Mouse (Mus musculus) telencephalon, adult 2 months (tissue): ENCODE measurements around the gene Ptpn5.

Source experiments
- DNase-seq: peaks from one replicate; pipeline ENCODE4 v3.0.0-alpha.2; 2011; ENCODE audit warnings: low read depth, low spot score

Gene Ptpn5

DNA sequence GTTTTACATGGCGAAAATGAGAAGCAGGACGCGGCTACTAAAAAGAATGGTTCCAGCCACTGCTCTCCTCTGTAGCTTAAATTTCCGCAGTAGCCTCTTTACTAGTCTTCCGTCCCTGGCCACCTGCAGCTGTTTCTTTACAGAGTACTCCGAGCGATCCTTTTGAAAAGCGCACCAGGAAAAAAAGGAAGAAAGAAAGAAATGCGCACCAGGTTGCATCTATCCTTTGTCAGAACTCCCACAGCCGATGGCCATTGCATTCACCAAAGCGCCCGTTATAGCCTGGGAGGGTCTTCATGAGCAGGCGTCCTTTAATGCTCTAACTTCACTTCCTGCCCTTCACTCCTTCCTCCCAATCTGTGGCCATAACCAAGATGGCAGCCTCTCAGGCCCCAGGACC is at the start of gene Ptpn5:
TSS of gene Ptpn5 (minus strand) at position 354 of the 400 bp plus-strand sequence.
- DNase-seq = no peak

DNA sequence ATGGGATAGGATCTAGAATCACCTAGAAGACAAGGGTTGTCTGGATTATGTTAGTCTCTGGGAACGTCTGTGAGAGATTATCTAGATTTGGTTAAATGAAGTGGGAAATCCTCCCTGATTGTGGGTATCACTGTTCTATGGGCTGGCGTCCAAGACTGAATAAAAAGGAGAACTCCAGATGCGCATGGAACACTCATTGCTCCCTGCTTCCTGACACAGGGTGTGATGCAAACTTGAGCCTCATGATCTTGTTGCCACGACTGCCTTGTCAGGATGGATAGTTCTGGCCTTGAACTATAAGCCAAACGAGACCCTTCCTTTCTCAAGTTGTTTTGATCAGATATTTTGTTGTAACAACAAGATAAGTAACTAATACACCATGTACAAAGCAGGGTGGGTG is 37.3 kb upstream of the Ptpn5 start:
- DNase-seq = no peak

DNA sequence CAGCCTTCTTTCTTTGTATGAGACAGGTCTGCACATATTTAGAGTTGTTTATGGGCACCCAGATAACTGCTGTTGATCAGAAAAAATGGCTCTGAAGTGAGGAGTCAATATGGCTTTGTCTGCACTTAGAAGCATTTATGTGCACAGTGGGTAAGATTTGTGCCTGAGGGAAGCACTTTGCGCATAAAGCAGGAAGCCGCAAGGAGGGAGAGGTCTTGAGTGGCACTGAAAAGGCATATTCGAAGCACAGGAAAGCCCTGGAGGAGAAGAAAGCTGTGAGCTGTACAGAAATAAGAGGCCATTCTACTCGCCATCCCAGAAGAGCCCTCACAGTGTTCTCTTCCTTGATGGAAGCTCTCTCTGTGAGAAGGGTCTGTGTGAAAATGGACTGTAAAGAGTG is 31.5 kb upstream of the Ptpn5 start:
- no peak for DNase-seq

DNA sequence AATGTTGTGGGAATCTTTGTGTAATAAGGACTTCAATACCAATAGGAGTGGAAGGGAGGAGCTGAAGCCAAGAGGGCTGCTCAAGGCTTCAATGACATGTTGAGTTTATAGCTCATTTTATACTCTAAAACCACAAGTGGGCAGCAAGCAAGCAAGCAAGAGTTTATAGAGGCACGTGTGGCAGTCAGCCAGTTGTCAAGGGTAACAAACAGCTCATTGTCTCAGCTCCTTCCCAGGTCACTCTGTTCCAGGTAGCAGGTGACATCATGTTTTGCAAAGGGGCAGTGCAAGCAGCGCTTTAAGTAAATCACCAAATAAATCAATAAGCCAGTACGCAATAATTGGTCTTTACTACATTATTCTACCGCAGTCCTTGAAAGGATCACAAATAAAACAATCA is 29.7 kb upstream of the Ptpn5 start:
- DNase-seq = no peak

DNA sequence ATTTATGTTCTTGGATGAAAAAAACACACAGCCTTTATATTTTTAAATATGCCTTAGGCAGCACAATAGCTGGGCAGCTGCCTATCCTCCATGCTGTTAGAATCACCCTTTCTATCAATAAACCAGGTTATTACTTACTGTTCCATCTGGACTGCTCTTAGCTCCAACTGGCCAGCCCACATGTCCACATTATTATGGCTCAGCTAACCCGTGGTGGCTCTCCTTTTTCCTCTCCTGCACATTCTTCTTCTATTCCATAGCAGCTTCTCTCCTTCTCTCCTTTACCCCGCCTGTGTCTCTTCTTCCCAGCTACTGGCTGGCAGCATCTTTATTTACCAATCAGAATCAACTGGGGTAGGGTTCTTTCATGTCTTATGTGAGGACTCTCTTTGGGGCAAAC is 25.0 kb upstream of the Ptpn5 start:
- no peak for DNase-seq

DNA sequence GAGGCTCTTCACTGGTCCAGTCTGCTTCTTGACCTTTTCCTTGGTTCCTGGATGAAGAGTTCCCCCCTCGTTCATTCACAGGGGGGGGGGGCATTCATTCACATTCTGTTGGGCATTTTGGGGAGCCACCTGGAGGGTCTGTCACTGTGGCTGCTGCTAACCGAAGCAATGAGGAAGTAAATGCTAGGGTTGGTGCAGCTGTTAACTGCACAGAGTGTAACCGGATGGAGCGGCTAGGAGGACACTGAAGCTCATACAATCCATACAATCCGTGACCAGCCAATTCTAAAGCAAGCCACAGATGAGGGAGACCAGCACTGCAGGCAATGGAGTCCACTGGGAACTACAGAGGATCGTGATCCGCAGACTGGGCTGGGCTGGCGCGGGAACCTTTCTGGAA is 24.3 kb upstream of the Ptpn5 start:
- no peak for DNase-seq

DNA sequence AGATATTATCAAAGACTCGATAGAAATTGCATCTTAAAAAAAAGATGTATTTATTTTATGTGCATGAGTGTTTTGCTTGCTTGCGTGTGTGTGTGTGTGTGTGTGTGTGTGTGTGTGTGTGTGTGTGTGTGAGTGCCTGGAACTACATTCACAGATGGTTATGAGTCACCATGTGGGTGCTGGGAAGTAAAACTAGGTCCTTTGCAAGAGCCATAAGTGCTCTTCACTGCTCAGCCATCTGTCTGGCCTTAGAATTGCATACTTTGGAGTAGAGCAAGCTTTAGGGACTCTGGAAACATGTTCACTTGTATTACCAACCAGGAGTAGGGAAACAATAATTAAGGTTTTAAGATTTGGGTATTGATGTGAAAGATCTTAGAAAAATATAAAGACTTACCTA is 22.4 kb upstream of the Ptpn5 start:
- peak; percentile 66 for DNase-seq

DNA sequence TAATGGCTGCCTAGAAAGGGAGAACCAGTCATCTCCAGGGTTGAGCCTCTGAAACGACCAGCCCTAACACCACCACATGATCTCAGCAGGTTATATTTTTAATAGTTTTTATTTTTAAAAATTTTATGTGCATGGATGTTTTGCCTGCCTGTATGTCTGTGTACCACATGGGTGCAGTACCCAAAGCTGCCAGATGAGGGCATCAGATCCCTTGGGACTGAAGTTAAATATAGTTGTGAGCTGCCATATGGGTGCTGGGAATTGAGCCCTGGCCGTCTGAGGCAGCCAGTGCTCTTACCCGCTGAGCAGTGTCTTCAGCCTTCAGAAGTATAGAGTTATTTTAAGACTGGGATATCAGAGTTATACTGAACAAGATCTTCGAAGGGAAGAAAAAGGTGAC is 21.9 kb upstream of the Ptpn5 start:
- DNase-seq = no peak

DNA sequence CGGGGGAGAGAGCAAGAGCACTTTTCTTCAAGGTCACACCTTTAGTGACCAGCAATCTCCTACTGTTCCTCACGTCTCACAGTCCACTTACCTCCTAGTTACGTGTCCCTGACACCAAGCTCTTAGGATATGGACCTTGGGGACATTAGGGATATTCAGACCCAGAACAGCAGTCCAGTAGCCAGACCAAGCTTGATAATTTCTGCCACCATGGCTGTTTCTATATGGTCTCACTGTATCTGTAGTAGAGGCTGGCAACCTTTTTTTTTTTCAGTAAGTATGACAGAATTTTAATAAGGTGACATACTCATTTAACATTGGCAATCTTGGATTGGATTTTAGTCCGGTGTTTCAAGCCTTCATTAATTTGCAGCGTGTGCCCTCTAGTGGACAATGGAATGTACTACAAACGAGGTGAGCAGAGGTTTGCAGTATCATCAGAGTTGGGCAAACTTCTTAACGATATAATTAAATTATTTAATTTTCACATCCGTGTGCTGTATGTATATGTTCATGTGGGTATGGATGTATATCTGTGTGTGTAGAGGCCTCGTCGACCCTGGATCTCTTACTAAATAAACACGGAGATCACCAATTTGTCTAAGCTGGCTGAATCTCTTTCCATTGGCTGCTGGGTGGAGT is 17.1 kb upstream of the Ptpn5 start:
- DNase-seq = no peak

DNA sequence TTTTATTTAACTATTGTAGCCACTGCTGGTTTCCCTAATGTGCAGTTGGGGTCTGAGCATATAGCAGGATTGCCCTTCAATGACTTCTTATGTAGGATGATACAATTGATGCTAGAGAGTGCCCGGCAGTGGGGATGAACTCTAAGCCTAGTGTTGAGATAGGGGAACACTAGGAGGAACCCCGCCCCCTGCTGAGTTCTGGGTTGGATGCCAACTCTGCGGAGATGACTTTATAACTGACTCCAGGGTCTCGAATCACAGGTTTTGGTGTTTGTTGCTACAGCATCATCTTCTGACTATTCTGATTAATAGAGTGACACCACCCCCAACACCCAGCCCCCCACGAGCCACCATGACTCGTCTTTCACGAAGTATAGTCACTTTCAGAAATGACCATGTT is 14.8 kb upstream of the Ptpn5 start:
- no peak for DNase-seq

DNA sequence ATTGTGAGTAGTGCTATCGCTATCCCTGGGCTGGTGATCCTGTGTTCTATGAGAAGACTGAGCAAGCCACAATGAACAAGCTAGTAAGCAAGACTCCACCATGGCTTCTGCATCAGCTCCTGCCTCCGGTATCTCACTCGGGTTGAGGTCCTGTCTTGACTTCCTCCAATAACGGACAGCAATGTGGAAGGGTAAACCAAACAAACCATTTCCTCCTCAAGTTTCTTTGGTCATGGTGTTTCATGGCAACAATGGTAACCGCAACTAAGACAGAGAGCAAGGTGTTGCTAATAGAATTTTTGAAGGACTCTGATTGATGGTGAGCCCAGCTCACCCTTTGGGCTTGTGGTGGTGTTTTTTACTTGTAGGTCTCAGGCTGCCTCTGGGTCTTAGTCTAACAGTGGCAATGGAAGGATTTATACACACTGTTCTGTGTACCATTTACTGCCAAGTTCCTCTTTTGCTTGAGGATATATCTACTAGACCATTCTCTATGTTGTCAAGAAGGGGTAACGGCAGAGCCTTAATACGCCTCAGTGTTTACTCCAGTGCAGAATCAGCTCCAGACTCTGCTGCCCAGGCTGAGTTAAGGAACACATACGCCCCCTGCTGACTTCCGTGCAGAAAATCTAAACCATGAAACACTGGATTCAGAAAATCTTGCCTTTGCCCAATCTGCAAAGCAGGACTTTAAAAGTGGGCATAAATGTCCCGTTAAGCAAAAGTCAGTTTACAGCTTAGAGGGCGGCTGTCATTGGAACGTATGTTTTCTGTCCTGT is 12.7 kb upstream of the Ptpn5 start:
- DNase-seq = no peak

DNA sequence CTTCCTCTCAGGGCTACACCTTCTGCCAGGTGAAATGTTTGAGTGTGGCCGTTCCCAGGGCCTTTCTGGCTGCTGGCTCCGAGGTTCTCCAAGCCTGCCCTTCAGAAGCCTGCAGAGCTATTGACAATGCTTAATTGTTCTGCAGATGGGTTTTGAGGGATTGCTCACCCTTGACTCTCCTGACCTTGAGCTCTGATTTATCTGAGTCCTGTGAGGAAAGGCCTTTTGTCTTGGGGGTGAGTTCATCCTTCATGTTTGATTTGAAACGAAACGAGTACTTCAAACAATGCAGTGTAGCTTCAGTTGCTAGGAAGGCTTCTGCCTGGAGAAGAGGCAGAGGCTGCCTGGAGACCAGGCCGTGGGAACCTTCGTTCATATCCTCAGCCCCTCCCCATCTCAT is 10.8 kb upstream of the Ptpn5 start:
- no peak for DNase-seq

DNA sequence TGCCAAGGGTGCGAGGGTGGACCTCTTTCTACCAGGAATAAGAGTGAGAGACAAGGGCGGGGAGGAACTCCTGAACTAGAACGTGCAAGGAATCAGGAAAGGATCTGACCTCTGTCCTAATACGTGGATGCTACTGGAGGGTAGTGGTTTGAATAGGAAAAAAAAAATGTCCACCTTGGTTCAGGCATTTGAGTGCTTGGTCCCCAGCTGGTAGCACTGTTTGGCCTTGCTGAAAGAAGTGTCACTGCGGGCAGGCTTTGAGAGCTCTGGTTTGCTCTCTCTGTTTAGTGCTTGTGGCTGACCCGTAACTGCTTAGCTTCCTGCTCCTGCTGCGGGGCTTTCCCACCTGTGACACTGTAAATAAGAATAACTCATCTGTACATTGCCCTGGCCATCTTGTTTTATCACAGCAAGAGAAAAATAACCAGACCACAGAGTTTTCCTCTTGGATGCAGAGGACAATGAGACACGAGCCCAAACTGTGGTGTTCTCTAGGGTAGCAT is 6.4 kb upstream of the Ptpn5 start:
- DNase-seq = no peak

DNA sequence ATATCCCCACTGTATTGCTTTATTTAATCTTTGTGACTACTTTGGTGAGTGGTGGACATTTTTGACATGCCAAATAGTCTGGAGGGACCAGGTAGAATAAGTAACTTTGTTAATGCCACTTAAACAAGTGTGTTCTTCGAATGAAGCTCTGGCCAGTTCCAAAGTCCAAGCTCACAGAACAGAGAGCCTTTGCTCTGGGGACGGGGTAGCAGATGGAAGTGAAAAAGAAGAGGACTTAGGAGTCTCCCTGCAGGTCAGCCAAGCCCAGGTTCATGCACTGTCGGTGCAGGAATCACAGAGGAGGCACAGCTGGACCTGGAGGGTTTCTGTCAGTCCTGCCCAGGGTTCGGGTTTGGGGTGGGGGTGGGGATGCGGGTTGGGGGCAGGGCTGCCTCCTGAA is 1.1 kb upstream of the Ptpn5 start:
- no peak for DNase-seq

DNA sequence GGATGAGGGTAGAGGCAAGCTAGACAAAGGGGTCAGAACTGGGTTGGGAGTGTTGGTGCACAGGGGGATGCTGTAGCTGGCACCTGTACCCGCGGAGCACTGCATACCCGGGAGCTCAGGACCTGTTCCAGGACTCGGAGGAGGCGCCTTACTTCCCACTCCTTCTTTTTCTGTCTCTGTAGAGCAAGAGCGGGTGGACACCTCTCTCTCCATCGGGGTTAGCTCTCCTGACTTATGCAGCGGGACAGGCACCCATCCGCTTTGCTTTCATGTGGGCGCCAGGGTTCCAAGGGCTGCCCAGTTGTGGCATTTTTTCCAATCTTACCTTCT is 588 bp downstream of the Ptpn5 start:
- DNase-seq = no peak

DNA sequence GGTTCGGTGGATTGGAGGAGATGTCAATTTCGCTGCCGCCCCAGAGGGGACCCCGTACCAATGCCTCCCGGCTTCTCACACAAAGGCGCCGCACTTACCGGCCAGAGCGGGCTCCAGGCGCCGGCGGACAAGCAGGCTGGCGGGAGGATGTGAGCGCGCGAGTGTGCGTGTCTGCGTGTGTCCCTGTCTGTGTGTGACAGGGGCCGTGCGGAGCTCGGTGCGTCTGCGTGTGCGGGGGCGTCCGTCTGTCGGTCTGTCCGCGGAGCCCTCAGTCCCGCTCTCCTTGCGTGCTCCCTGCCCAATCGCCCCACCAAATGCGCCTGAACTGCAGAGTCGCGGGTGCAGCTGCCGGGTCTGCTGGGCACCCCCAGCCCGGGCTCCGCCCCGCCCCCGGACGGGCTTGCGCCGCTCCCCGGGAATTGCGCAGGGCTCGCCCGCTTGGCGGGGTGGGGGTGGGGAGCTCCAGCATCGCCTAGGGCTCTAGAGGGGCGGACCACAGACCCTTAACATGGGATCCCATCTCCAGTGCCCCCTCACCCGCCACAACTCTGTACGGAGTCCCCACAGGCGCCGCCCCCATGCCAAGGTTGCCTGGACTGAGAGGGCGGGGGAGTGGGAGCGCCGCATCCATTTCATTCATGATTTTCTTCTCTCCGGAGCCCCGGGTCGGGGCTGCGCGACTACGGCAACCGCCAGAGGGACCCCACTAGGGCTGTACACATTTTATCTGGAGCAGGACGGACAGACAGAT is 1.1 kb downstream of the Ptpn5 start:
- no peak for DNase-seq

DNA sequence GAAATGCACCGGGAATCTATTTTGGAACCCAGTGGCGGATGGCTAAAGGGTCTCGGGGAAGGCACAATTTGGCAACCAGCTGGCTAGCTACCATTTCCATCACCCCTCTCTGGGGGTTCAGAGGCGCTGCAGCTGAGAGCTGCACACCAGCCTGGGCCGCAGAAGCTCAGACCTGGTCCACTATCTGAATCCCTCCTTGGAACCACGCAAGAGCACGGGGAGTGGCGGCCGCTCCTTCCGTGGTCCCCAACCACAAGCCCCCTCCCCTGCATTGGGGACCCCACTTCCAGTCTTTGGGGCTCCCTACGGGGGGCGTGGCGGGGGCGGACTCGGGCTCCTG is 1.7 kb downstream of the Ptpn5 start:
- no peak for DNase-seq

DNA sequence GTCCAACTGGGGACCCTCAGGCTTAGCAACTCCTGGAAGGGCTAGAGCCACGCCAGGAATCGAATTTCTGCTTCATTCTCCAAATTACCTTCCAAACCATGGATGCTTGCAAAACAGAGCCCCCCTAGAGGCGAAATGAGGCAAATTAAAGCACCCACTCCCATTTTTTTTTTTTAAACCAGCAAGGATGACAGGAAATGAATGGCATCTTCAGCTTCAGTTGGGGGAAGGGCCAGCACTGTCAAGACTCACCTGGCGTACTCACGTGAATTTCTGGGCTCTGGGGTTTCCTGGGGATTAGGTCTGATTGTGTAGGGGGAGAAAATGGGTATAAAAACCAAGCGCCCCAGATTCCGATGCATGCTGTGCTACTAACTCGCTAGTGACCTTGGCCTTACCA is 2.2 kb downstream of the Ptpn5 start:
- no peak for DNase-seq

DNA sequence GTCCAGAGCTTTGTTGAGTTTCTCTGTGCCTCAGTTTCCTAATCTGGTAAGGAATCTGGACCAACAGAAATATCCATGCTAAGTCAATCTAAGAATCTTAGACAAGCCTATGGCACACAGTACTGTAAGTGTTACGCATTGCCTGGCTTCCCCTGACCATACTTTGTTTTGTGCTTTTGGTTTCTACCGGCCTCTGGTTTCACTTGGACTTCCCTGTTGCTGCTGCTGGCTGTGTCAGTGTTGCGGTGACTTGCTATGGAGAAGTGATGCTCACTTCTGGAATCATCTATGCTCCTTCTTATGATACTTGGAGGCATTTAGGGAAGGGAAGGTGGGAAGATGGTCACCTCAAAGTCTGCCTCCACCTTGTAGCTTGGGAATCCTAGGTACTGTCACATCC is 11.5 kb downstream of the Ptpn5 start:
- no peak for DNase-seq

DNA sequence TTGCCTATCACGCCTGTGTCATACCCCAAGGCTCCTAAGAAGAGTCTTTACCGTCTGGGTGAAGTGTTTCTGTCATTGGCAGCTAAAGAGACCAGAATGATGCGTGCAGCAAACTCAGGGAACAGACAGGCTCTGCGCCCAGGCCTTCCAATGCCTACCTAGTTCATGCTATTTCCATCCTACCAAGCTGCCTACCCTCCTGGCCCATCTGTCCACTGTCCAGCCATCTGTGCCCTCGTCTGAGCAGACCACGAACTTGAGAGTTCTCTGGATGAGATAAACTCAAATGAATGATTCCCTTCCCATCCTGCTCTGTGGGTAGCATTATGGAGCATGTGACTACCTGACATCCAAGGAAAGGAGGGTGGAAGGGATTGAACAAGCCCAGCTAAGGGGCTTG is 16.8 kb downstream of the Ptpn5 start:
- no peak for DNase-seq

DNA sequence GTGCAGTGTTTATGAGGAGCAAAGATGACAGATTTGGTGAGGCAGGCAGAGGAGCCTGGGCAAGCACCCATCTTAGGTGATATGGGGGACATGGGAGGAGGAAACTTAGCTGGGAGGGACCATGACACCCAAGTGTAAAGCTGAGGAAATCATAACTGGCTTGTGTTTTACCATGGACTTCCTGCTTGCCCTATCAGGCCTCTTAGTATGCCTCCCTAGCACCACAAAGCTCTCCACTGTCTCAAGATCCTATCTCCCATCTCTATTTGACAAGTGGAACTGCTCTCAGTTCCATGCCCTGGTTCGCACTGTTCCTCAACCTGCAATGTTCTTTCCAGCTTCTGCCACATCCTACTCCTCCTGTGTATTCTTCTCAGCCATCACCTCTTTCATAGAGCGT is 18.0 kb downstream of the Ptpn5 start:
- no peak for DNase-seq

DNA sequence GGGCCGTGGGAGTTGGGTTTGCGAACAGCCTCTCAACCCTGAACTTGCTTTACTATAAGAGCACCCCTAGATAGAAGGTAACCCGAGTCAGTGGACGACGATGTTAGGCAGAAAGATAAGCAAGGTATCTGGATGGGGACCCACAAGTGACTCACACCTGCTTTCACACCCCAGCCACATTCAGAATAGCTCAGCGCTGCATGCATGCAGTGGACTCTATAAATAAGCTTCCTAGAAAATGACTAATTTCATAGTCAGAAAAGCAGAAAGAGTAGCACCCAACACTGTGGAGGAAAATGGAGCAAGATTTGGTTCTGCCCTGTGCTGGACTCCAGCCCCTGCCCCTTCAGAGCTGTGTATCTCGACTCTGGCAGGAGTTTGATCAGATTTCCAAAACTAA is 20.1 kb downstream of the Ptpn5 start:
- peak; percentile 69 for DNase-seq

DNA sequence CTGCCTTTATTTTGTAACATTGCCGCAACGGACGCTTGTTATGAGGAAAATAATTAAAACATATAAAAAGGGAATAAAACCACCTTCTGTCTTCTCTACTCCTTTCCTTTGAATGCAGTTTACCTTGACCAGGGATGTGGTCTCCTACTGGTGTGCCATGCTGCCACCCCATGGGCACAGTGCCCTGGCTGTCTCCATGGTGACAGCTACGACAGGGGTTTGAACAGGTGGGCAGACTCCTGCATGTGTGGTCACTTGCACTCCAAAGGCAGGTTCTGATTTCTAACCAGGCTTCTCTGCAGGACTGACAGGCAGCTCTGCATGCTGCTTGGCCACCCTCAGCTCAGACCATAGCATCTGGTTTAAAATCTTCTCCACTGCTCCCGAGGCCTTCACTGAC is 21.4 kb downstream of the Ptpn5 start:
- no peak for DNase-seq
